Mouse (Mus musculus): ENCODE results near the gene Myo18b.

DNA sequence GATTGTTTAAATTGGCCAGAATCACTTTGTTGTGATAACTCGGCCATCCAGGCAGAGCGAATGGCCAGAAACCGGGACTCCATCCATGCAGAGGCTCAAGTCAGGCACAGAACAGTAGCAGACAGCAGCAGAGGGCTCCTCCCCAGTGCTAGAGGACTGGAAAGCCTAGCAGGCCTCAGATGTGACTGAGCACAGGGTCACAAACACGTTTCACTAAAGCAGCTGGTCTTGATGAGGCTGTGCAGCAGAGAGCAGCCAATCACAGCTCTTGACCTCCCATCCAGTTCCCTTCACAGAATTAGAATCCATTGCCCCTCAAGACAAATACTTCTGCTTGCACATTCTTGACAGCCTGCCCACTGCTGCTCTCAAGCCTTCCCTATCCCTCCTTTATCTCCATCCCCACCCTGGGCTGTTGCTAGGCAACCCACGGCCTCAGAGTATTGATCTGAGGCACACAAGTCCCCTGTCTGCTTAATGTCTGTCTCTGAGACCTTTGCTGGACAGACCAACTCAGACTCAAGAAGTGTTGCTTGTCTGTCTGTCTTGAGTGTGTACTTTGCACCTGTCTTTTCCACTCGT, 52.4 kb downstream of the Myo18b start:
- TF ChIP-seq POLR2A (IDR thresholded peaks at IDR 0.05; ENCODE audit: borderline replicate concordance, extremely low read depth, low read depth, low read length) (no peak), CTCF (IDR thresholded peaks at IDR 0.05; ENCODE audit: insufficient read depth, low read length) (no peak)

Measured in lung, adult 2 months (tissue).